Mouse (Mus musculus) heart, embryonic 11.5 days (tissue): ENCODE results near the gene March6. TPM values are rescaled to one million over a fixed set of nuclear protein-coding genes. Genes with fewer than 3 reads are reported as not detected.

Experiments used
- ATAC-seq: fragments of 200-750 bp; cut with Nextera tagmentation; replicated peaks from 2 replicates; pipeline ENCODE4 v1.8.0; 2017; ENCODE audit warnings: moderate library complexity; ENCODE audit not compliant: insufficient number of reproducible peaks, low FRiP score, low TSS enrichment
- H3K27ac ChIP-seq: fragments of 300-500 bp; sonication (generic); 2 replicates; pipeline ENCODE4 v1.5.1; 2014; ENCODE audit warnings: mild to moderate bottlenecking, low read depth, low read length
- H3K27me3 ChIP-seq: fragments of 300-500 bp; sonication (generic); 2 replicates; pipeline ENCODE4 v1.6.1; 2014; ENCODE audit warnings: mild to moderate bottlenecking, low read length, mixed read lengths; ENCODE audit not compliant: control insufficient read depth, insufficient read depth
- H3K36me3 ChIP-seq: fragments of 300-500 bp; sonication (generic); 2 replicates; pipeline ENCODE4 v1.6.1; 2014; ENCODE audit warnings: mild to moderate bottlenecking, low read length, moderate library complexity, mixed read lengths; ENCODE audit not compliant: control insufficient read depth, insufficient read depth
- H3K4me1 ChIP-seq: fragments of 300-500 bp; sonication (generic); 2 replicates; pipeline ENCODE4 v1.6.1; 2014; ENCODE audit warnings: low read length; ENCODE audit not compliant: control insufficient read depth, insufficient read depth
- H3K4me2 ChIP-seq: fragments of 300-500 bp; sonication (generic); 2 replicates; pipeline ENCODE4 v1.6.1; 2014; ENCODE audit warnings: mild to moderate bottlenecking, moderate library complexity
- H3K4me3 ChIP-seq: fragments of 300-500 bp; sonication (generic); 2 replicates; pipeline ENCODE4 v1.5.1; 2014; ENCODE audit warnings: low read depth, low read length
- H3K9ac ChIP-seq: fragments of 300-500 bp; sonication (generic); 2 replicates; pipeline ENCODE4 v1.6.1; 2014; ENCODE audit warnings: mild to moderate bottlenecking, low read depth, low read length, moderate library complexity
- H3K9me3 ChIP-seq: fragments of 300-500 bp; sonication (generic); replicated peaks from 2 replicates; pipeline ENCODE4 v1.6.1; 2016; ENCODE audit warnings: low read length; ENCODE audit not compliant: control insufficient read depth
- WGBS: fragments of 180-500 bp; shearing (Covaris S2); extraction: QIAGEN DNeasy Blood & Tissue Kit; methylation state at CpG from one replicate; pipeline ENCODE4 v1.1.7; 2014; ENCODE audit not compliant: insufficient replicate concordance; 5-methylcytosine and 5-hydroxymethylcytosine counted together
- polyA plus RNA-seq: library from polyadenylated mRNA; unstranded; fragments of >200 nt; fragmentation: Nextera tagmentation; extraction: Ambion mirVana; gene quantifications from 2 replicates; pipeline ENCODE4 v1.2.1, GENCODE M21; 2014

The March6 gene
- polyA plus RNA-seq, 1 experiment from 2014 or later, result 31.1 TPM

DNA sequence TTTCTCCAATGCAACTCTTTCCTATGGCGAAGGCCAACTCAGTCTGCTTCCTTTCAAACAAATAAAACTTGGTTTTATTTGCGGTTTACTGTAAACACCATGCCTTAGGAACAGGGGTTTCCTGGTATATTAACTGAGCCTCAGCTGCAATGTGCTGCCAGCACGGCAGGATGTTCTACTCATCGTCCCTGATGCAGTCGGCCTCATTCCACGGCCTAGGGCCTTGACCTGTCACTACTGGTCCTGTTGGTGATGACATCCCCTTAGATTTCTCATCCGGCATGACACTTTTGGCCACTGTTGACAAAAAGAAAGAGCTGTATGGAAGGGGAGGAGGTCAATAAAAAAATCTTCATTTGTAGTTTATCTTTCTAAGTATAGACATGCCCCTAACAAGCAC, 72.8 kb downstream of the March6 start:
- peaks cover 14% of the 10 kb centered on the region for H3K36me3 ChIP-seq
- H3K4me1 ChIP-seq, result no peaks in the 10 kb centered on the region
- H3K4me2 ChIP-seq, result no peak overlapping the region
- no peak overlapping the region for H3K27ac ChIP-seq
- H3K9me3 ChIP-seq, result no peaks in the 10 kb centered on the region
- no peak overlapping the region for H3K9ac ChIP-seq
- H3K4me3 ChIP-seq, result no peak overlapping the region
- ATAC-seq, result no peak
- WGBS, result 87% methylated on average over 7 of the region's 7 CpGs
- no peaks in the 10 kb centered on the region for H3K27me3 ChIP-seq

- Histone ChIP-seq H3K27ac (no peak overlapping the region), H3K4me2 (no peak overlapping the region), H3K9me3 (no peaks in the 10 kb centered on the region), H3K4me1 (0 out of 2 replicates have a peak, but pooled peaks cover 4% of the 10 kb centered on the region), H3K4me3 (no peak overlapping the region), H3K27me3 (no peaks in the 10 kb centered on the region), H3K36me3 (peaks cover 9% of the 10 kb centered on the region), H3K9ac (no peak overlapping the region)
- WGBS, result 90% methylated on average over 5 of the region's 5 CpGs
- ATAC-seq, result no peak
Observed at GRCm38 (mm10) chr15:31456381-31456780, 74.5 kb downstream of the March6 start.

- Histone ChIP-seq H3K36me3 (peaks cover 9% of the 10 kb centered on the region), H3K4me3 (no peak overlapping the region), H3K4me2 (no peak overlapping the region), H3K9me3 (no peaks in the 10 kb centered on the region), H3K27me3 (no peaks in the 10 kb centered on the region), H3K27ac (no peak overlapping the region), H3K9ac (no peak overlapping the region), H3K4me1 (peaks cover 6% of the 10 kb centered on the region; the same call in 1 of the 2 replicates)
- ATAC-seq, result no peak
- 61% methylated on average over 7 of the region's 7 CpGs for WGBS
Observed at GRCm38 (mm10) chr15:31454861-31455295, 76.0 kb downstream of the March6 start.

DNA sequence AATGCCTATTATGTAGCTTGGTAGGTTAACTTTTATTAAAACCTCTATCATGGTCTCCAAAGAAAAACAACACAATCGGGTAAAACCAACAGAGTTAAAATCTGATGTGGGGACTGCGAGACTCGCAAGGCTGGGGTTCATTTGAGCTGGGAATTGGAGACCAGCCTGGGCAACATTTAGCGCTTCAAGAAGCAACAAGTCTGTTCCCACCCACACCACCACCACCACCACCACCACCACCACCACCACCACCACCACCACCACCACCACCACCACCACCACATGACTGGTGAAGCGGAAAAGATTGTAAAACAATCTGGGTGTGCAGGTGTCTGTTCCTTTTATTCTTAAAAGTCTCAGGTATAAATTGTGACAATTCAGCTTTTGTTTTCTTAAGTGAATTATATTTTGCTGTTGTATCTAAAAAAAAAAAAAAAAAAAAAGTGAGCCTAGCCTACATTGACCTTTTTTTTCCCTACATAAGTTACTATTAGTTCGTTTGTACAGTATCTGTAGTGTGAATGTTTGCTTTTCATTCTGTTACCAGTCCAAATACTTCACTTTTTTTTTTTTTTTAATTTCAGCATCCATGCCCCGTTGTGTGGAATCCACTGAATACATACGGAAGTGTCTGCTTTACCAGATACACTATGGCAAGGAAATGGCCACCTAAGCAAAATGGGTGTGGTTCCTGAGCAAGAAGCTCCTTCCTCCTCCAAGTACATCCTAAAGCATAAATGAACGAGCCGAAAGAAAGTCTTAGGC, 76.6 kb downstream of the March6 start:
- Histone ChIP-seq H3K9ac (peak overlapping the region; percentile 74), H3K36me3 (peaks cover 9% of the 10 kb centered on the region), H3K4me2 (peak overlapping the region; percentile 81), H3K4me3 (peak overlapping the region; percentile 69), H3K9me3 (no peaks in the 10 kb centered on the region), H3K27me3 (no peaks in the 10 kb centered on the region), H3K4me1 (peaks cover 7% of the 10 kb centered on the region; the same call in 1 of the 2 replicates), H3K27ac (peak overlapping the region; percentile 81)
- 52% methylated on average over 10 of the region's 10 CpGs for WGBS
- no peak for ATAC-seq

DNA sequence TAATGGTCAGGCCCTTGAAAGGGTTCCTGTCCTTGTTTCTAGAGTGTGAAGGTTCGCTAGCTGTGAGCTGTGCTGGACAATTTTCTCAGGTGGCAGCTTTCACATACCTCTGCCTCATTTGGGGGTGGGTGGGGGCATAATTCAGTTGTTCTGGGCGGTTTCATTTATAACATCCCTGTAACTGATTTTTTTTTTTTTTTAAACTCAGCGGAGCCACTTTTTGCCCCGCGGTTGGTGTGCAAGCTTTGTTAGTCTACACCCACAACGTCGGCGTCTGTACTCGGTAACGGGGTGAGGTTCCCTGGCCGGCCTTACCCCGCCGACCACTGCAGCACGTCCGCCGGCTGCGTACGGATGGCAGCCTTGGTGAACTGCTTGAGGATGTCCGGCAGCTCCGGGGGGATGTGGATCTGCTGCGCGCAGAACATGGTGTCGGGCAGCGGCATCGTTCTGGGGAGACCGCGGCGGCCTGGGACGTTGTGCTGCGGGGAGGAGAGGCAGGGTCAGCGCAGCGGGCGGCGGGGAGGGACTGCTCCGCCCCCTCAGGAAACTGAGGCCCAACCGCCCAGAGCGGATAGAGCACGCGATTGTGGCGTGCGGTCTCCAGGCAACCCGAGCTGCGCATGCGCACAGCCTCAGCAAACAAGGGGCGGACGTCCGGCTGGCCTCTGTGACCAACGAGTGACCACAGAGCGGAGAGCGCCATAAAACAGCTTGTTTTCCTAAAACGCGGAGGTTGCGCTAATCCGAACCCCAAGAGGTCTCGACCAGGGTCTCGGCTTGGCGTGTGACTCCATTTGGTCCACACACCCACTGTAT, 77.5 kb downstream of the March6 start, which contains the start of gene Ropn1l:
Gene Ropn1l (minus strand): TSS at position 640 of the 819 bp plus-strand sequence.
- Histone ChIP-seq H3K27me3 (no peaks in the 10 kb centered on the region), H3K4me3 (peak within 1 kb of the TSS; percentile 69), H3K4me1 (peaks cover 7% of the 10 kb centered on the region; the same call in 1 of the 2 replicates), H3K4me2 (peak within 1 kb of the TSS; percentile 81), H3K9me3 (no peaks in the 10 kb centered on the region), H3K36me3 (0 out of 2 replicates have a peak, but pooled peaks cover 3% of the 10 kb centered on the region), H3K27ac (peak within 1 kb of the TSS; percentile 81), H3K9ac (peak within 1 kb of the TSS; percentile 74)
- peak; percentile 97 for ATAC-seq
- WGBS, result under 1% methylated on average over 57 of the region's 57 CpGs

GRCm38 (mm10) chr15:31452336-31453097, 78.3 kb downstream of the March6 start:
- Histone ChIP-seq H3K36me3 (no peaks in the 10 kb centered on the region), H3K4me1 (peaks cover 7% of the 10 kb centered on the region; the same call in 1 of the 2 replicates), H3K9me3 (no peaks in the 10 kb centered on the region), H3K27me3 (no peaks in the 10 kb centered on the region), H3K27ac (peak overlapping the region; percentile 81; the same call in 1 of the 2 replicates), H3K9ac (peak overlapping the region; percentile 74; the same call in 1 of the 2 replicates), H3K4me2 (peak overlapping the region; percentile 81), H3K4me3 (peak overlapping the region; percentile 69)
- no peak for ATAC-seq
- 48% methylated on average over 18 of the region's 18 CpGs for WGBS

DNA sequence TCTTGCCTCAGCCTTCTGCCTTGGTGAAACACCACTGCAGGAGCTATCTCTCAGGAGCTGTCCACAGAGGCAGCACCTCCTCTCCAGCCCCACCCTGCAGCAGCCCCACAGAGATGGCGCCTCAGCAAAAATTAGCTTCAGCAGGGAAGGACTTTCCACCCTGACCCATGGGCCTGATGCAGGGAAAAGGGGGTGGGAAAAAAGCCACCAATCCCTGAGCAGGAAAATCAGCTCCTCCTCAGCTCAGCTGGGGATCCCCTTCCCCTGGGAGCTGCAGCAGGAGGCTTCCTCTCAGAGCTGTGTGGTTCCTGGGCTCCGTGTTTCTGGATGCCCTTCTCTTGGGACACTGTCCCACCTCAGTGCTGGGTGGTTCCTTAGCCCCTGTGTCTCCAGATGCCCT, 81.1 kb downstream of the March6 start:
- WGBS, result 4% methylated on average over 2 of the region's 2 CpGs
- no peak for ATAC-seq
- no peaks in the 10 kb centered on the region for H3K27me3 ChIP-seq
- no peak overlapping the region for H3K9ac ChIP-seq
- no peak overlapping the region; the same call in 1 of the 2 replicates for H3K4me2 ChIP-seq
- H3K36me3 ChIP-seq, result no peaks in the 10 kb centered on the region
- peaks cover 7% of the 10 kb centered on the region; the same call in 1 of the 2 replicates for H3K4me1 ChIP-seq
- H3K9me3 ChIP-seq, result no peaks in the 10 kb centered on the region
- no peak overlapping the region for H3K27ac ChIP-seq
- H3K4me3 ChIP-seq, result no peak overlapping the region

- H3K4me2 ChIP-seq, result peak overlapping the region; percentile 3; the same call in 1 of the 2 replicates
- WGBS, result 47% methylated on average over 7 of the region's 7 CpGs
- H3K4me3 ChIP-seq, result no peak overlapping the region
- H3K36me3 ChIP-seq, result no peaks in the 10 kb centered on the region
- peaks cover 8% of the 10 kb centered on the region for H3K4me1 ChIP-seq
- no peak for ATAC-seq
- no peaks in the 10 kb centered on the region for H3K27me3 ChIP-seq
- no peaks in the 10 kb centered on the region for H3K9me3 ChIP-seq
- no peak overlapping the region for H3K27ac ChIP-seq
- H3K9ac ChIP-seq, result no peak overlapping the region
Observed at GRCm38 (mm10) chr15:31447121-31447520, 83.7 kb downstream of the March6 start.
